Mouse (Mus musculus): Measurements from ENCODE around the gene Usp18.

The Usp18 gene

DNA sequence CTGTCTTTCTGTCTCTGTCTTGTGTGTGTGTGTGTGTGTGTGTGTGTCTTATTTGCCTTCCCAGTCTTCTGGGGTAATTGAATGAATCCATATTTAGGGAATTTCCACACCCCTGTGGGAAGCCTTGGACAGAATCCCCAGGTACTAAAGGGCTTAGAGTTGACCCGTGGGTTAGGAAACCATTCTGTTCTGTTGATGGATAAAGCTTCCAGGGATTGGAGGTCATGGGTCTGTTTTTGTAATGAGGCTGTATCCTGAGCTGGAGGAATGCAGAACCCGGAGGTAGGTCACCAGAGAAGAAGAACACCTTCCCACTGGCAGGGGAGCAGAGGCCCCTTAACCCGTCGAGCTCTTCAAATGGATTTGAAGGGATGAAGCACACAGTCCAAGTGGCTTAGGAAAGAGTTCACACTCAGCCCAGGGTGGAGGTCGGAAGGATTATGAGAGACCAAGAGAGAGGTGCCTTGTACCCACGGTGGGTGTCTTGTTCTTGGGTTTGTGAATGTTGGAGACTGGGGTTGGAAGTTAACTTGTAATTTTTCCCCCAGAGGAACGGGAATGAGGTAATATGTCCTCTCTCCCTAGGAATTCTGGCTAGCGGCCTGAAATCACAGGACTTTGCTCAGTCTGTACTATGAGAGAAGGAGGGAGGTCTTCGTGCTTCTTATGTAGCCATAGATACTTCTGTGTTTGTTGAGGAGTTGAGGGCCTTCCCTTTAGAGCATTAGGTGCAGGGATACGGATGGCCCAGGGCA lies 57.9 kb downstream of the Usp18 start:
- no peak for DNase-seq (ENCODE audit: low spot score in 2 of 2)

DNA sequence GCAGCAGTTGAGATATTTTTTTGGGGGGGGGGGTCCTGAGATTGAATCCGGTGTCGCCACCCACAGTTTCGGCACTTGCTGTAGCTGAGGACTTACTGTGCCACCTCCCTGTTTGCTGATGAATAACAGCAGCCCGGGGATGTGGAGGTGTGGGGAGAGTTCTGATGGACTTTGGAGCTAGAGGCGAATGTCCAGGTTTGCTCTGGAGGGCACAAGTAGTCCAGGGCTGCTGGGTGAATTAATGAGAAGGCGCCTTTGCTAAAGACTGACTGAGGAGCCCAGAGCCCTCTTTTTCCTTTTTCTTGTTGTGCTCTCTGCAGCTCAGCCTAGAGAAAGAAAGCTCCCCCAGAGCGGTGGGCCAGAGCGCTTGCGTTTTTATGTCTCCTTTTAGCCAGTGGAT lies 58.9 kb downstream of the Usp18 start:
- DNase-seq (ENCODE audit: low spot score in 2 of 2), result no peak

DNA sequence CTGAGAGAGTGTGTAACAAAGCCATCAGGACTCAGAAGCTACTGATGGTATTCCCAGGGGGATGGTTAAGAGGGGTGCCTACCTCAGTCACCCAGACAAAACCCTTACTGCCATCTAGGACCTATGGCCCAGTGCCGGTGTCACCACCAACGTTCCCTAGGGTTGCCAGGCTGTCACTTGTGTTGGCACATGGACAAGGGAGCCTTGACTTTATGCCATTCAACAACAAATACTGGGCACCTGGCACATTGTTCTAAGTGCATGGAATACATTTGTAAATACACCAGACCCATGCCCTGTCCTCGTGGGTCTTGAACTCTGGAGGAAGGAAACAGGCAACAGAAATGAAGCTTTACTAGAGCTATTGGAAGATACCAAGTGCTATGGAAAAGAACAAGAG lies 59.9 kb downstream of the Usp18 start:
- no peak for DNase-seq (ENCODE audit: low spot score in 2 of 2)

DNA sequence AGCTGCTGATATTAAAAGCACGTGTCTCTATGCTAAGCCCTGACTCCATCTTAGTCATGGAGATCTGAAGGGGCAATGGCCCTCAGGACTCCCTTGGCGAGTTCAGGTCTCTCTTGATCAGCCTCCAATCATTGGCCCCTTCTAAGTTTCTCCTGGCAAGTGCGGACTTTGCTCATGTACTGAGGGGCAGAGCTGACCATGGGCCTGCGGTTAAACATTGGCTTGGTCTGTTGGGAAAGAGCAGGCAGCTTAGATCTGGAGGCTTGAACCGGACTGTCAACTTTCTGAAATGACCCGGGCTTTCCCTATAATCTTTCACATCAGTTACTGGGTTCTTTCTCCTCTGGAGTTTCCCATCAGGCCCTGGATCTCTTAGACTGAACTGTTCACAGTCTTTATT lies 65.3 kb downstream of the Usp18 start:
- no peak for DNase-seq (ENCODE audit: low spot score in 2 of 2)

DNA sequence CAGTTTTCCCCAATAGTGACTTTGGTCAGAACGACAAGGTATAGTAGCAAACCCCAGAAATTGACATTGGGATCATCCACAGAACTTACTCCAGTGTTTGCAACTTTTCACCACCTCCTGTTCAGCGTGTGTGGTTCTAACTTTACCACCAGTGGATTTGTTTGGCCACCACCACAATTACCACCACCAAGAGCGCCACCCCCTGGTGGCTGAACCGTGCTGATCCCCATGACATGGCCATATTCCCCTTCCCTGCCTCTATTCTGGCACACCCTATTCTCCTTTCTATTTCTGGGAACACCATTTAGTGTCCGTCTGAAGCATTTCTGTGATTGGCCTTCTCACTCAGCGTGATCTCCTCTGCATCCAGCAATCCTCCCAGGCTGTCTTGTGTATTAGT lies 73.4 kb downstream of the Usp18 start:
- DNase-seq (ENCODE audit: low spot score in 2 of 2), result no peak
